Mouse (Mus musculus) limb, embryonic 12.5 days (tissue): ENCODE data around the gene Rgs9. TPM values are rescaled to one million over a fixed set of nuclear protein-coding genes. Genes with fewer than 3 reads are reported as not detected.

Experiments
- polyA plus RNA-seq: library from polyadenylated mRNA; unstranded; fragments of >200 nt; fragmentation: Nextera tagmentation; extraction: Ambion mirVana; gene quantifications from 2 replicates; pipeline ENCODE4 v1.2.1, GENCODE M21; 2016

The Rgs9 gene
- polyA plus RNA-seq, 1 experiment from 2014 or later = 4.1 TPM

Other genes with a start within 250 kb of the Rgs9 start
- gene E030025P04Rik, start 153.8 kb downstream of the Rgs9 start, polyA plus RNA-seq = not detected in 2 replicates
- 20.3 and 22.2 TPM in 2 replicates for gene Gna13, start 64.7 kb upstream of the Rgs9 start, polyA plus RNA-seq
- gene 9930022D16Rik, start 115.8 kb upstream of the Rgs9 start, polyA plus RNA-seq = not detected in 2 replicates
- 43.2 and 46.8 TPM in 2 replicates for gene Amz2, start 127.8 kb upstream of the Rgs9 start, polyA plus RNA-seq
- gene Arsg, start 175.2 kb upstream of the Rgs9 start, polyA plus RNA-seq = 2.8 and 4.3 TPM in 2 replicates
- 3.5 and 3.6 TPM in 2 replicates for gene Slc16a6, start 175.5 kb upstream of the Rgs9 start, polyA plus RNA-seq